Mouse (Mus musculus): ENCODE measurements around the gene Btbd9. TPM values are rescaled to one million over a fixed set of nuclear protein-coding genes. Genes with fewer than 3 reads are reported as not detected.
A peak's percentile ranks its signal among the peaks of the same experiment; 100 is the strongest.
"Not testable (repeated sequence)": the region's sequence is repeated elsewhere in the genome, so short reads cannot be mapped to it uniquely, and the experiment has no call there.

Gene Btbd9
- 41.1 and 43.7 TPM in 2 replicates for polyA plus RNA-seq (2014; fragmentation: Nextera tagmentation; extraction: Ambion mirVana)

DNA sequence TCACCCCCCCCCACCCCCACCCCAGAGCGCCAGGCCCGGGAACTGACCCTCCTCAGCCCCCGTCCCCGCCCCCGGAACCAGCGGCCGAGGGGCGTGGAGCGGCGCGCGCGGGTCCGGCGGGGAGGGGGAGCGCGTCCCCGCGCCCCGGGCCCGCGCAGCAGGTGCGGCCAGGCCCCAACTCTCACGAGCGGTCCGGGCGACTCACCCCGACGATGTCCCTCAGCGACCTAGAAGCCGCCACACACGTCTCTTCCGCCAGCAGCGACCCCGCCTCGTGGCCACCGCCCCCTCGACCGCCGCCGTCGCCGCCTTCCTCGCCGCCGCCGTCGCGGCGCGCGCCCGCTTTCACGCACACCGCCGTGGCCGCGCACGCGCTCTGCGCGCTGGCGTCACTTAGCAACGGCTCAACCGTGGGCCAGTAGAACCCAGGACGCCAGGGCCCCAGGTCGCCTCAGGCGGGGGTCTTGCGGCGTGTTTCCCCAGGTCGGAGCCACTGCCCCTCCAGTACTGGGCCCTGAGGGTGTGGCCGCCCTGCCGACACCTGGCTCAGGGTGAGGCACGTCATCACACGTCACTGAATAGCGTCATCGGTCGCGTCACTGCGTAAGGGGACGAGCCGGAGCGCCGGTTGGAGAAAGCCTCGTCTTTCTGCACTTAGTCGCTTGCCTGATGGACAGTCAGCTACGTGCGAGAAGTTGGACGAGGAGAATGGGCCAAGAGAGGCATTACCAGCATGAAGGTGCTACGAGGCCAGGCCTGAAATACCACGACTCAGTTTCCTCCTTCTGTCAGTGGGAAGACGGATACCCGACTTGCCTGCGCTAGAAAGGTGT lies at the start of gene Btbd9:
TSS of gene Btbd9 (minus strand) at position 548 of the 833 bp plus-strand sequence.
- peaks cover 7% of the 10 kb centered on the region for H3K4me1 ChIP-seq (ENCODE audit: control insufficient read depth, insufficient read depth, low read length)
- H3K36me3 ChIP-seq (ENCODE audit: control insufficient read depth, insufficient read depth, low read length), result no peaks in the 10 kb centered on the region
- WGBS, result under 1% methylated on average over 94 of the region's 94 CpGs
- peak within 1 kb of the TSS; percentile 61 for H3K27ac ChIP-seq (replicated peaks; ENCODE audit: low read depth, low read length)
- ATAC-seq (ENCODE audit: insufficient number of reproducible peaks, low FRiP score, low TSS enrichment, low read depth), result peak; percentile 90
- peak within 1 kb of the TSS; percentile 70 for H3K4me2 ChIP-seq (ENCODE audit: low read depth, severe bottlenecking)
- peak within 1 kb of the TSS; percentile 68 for H3K9ac ChIP-seq (ENCODE audit: low read length)
- no peaks in the 10 kb centered on the region for H3K9me3 ChIP-seq (ENCODE audit: control insufficient read depth, low read length)
- no peaks in the 10 kb centered on the region for H3K27me3 ChIP-seq (ENCODE audit: control insufficient read depth, insufficient read depth, low read length)
- H3K4me3 ChIP-seq (ENCODE audit: low read depth, low read length), result peak within 1 kb of the TSS; percentile 69
- peak; percentile 91 for DNase-seq (ENCODE audit: low spot score)

DNA sequence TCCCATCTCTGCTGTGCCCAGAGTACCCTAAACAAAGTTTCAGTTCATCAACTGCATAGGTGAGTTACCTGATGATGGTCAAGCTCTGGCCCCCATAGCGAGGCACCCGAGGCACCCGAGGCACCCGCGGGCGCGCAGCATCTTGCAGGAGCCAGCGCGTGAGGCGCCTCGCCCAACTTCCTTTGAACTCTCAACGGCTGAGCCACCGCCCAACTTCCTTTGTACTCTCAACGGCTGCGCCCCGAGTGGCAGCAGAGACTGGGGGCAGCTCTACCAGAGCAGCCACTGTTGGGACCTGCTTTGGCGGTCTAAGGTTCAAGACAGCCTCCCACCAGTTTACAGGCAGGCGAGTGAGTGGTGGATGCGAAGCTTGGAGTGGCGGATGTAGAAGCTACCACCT lies 47.8 kb upstream of the Btbd9 start, which contains the start of gene Dnah8:
TSS of gene Dnah8 (plus strand) at position 223 of the 400 bp plus-strand sequence.
- H3K4me1 ChIP-seq (ENCODE audit: control insufficient read depth, insufficient read depth, low read length); ATAC-seq (ENCODE audit: insufficient number of reproducible peaks, low FRiP score, low TSS enrichment, low read depth); H3K27me3 ChIP-seq (ENCODE audit: control insufficient read depth, insufficient read depth, low read length); DNase-seq (ENCODE audit: low spot score); H3K9me3 ChIP-seq (ENCODE audit: control insufficient read depth, low read length); H3K4me2 ChIP-seq (ENCODE audit: low read depth, severe bottlenecking); H3K27ac ChIP-seq (replicated peaks; ENCODE audit: low read depth, low read length); H3K36me3 ChIP-seq (ENCODE audit: control insufficient read depth, insufficient read depth, low read length); H3K9ac ChIP-seq (ENCODE audit: low read length); H3K4me3 ChIP-seq (ENCODE audit: low read depth, low read length): not testable (repeated sequence)
- WGBS, result no CpG with 5 or more reads among the region's 20 CpGs

- 87% methylated on average over 3 of the region's 3 CpGs for WGBS
- H3K4me3 ChIP-seq (ENCODE audit: low read depth, low read length), result no peak overlapping the region
- ATAC-seq (ENCODE audit: insufficient number of reproducible peaks, low FRiP score, low TSS enrichment, low read depth) (no peak), DNase-seq (ENCODE audit: low spot score) (no peak)
- no peaks in the 10 kb centered on the region for H3K36me3 ChIP-seq (ENCODE audit: control insufficient read depth, insufficient read depth, low read length)
- no peak overlapping the region for H3K4me2 ChIP-seq (ENCODE audit: low read depth, severe bottlenecking)
- no peaks in the 10 kb centered on the region for H3K9me3 ChIP-seq (ENCODE audit: control insufficient read depth, low read length)
- no peak overlapping the region for H3K9ac ChIP-seq (ENCODE audit: low read length)
- no peak overlapping the region for H3K27ac ChIP-seq (replicated peaks; ENCODE audit: low read depth, low read length)
- no peaks in the 10 kb centered on the region for H3K4me1 ChIP-seq (ENCODE audit: control insufficient read depth, insufficient read depth, low read length)
- no peaks in the 10 kb centered on the region for H3K27me3 ChIP-seq (ENCODE audit: control insufficient read depth, insufficient read depth, low read length)
These were observed 46.9 kb upstream of the Btbd9 start for GRCm38 (mm10) chr17:30623200-30623599.

- Histone ChIP-seq H3K4me2 (ENCODE audit: low read depth, severe bottlenecking) (no peak overlapping the region), H3K4me3 (ENCODE audit: low read depth, low read length) (no peak overlapping the region), H3K9ac (ENCODE audit: low read length) (no peak overlapping the region), H3K27me3 (ENCODE audit: control insufficient read depth, insufficient read depth, low read length) (no peaks in the 10 kb centered on the region), H3K4me1 (ENCODE audit: control insufficient read depth, insufficient read depth, low read length) (no peaks in the 10 kb centered on the region), H3K9me3 (ENCODE audit: control insufficient read depth, low read length) (no peaks in the 10 kb centered on the region), H3K36me3 (ENCODE audit: control insufficient read depth, insufficient read depth, low read length) (no peaks in the 10 kb centered on the region), H3K27ac (replicated peaks; ENCODE audit: low read depth, low read length) (no peak overlapping the region)
- DNase-seq (ENCODE audit: low spot score) (no peak), ATAC-seq (ENCODE audit: insufficient number of reproducible peaks, low FRiP score, low TSS enrichment, low read depth) (no peak)
- 71% methylated on average over 4 of the region's 4 CpGs for WGBS
These were observed 45.2 kb upstream of the Btbd9 start for GRCm38 (mm10) chr17:30621450-30621849.

- no peaks in the 10 kb centered on the region for H3K4me1 ChIP-seq (ENCODE audit: control insufficient read depth, insufficient read depth, low read length)
- H3K9me3 ChIP-seq (ENCODE audit: control insufficient read depth, low read length), result no peaks in the 10 kb centered on the region
- no peak for DNase-seq (ENCODE audit: low spot score)
- no peak overlapping the region for H3K4me2 ChIP-seq (ENCODE audit: low read depth, severe bottlenecking)
- no peaks in the 10 kb centered on the region for H3K27me3 ChIP-seq (ENCODE audit: control insufficient read depth, insufficient read depth, low read length)
- H3K9ac ChIP-seq (ENCODE audit: low read length), result no peak overlapping the region
- no peak for ATAC-seq (ENCODE audit: insufficient number of reproducible peaks, low FRiP score, low TSS enrichment, low read depth)
- no peaks in the 10 kb centered on the region for H3K36me3 ChIP-seq (ENCODE audit: control insufficient read depth, insufficient read depth, low read length)
- no peak overlapping the region for H3K4me3 ChIP-seq (ENCODE audit: low read depth, low read length)
- H3K27ac ChIP-seq (replicated peaks; ENCODE audit: low read depth, low read length), result no peak overlapping the region
- WGBS, result 17% methylated on average over 2 of the region's 2 CpGs
These were observed 44.3 kb upstream of the Btbd9 start for GRCm38 (mm10) chr17:30620548-30620947.

GRCm38 (mm10) chr17:30619153-30619552 lies 42.9 kb upstream of the Btbd9 start:
- no peak for DNase-seq (ENCODE audit: low spot score)
- H3K36me3 ChIP-seq (ENCODE audit: control insufficient read depth, insufficient read depth, low read length), result no peaks in the 10 kb centered on the region

GRCm38 (mm10) chr17:30618136-30618891 lies 42.0 kb upstream of the Btbd9 start:
- H3K4me2 ChIP-seq (ENCODE audit: low read depth, severe bottlenecking), result no peak overlapping the region

More at GRCm38 (mm10) chr17:30619153-30619552, 42.9 kb upstream of the Btbd9 start:
- Histone ChIP-seq H3K27ac (replicated peaks; ENCODE audit: low read depth, low read length) (no peak overlapping the region), H3K4me2 (ENCODE audit: low read depth, severe bottlenecking) (no peak overlapping the region), H3K4me3 (ENCODE audit: low read depth, low read length) (no peak overlapping the region), H3K9ac (ENCODE audit: low read length) (no peak overlapping the region), H3K4me1 (ENCODE audit: control insufficient read depth, insufficient read depth, low read length) (no peaks in the 10 kb centered on the region), H3K9me3 (ENCODE audit: control insufficient read depth, low read length) (no peaks in the 10 kb centered on the region), H3K27me3 (ENCODE audit: control insufficient read depth, insufficient read depth, low read length) (no peaks in the 10 kb centered on the region)
- ATAC-seq (ENCODE audit: insufficient number of reproducible peaks, low FRiP score, low TSS enrichment, low read depth), result no peak
- WGBS, result 44% methylated on average over 2 of the region's 2 CpGs

DNA sequence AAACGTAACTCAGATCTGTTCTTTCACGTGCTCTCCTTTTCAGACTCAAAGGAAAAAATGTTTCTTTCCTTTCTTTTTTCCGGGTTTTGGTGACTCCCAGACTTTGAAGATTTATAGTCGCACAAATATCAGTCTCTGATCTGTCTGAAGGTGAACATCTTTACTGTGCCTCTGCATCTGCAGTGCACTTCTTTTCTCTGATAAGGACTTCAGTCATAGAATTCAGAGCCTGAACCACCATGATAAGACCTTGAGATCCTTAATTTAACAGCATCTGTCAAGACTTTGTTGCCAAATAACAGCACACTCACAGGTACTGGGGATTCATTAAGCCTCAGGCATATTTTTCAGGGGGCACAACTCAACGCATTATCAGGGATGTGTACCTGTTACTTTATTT lies 39.9 kb upstream of the Btbd9 start:
- H3K36me3 ChIP-seq (ENCODE audit: control insufficient read depth, insufficient read depth, low read length), result no peaks in the 10 kb centered on the region
- H3K4me2 ChIP-seq (ENCODE audit: low read depth, severe bottlenecking), result no peak overlapping the region
- H3K4me1 ChIP-seq (ENCODE audit: control insufficient read depth, insufficient read depth, low read length), result no peaks in the 10 kb centered on the region
- DNase-seq (ENCODE audit: low spot score) (no peak), ATAC-seq (ENCODE audit: insufficient number of reproducible peaks, low FRiP score, low TSS enrichment, low read depth) (no peak)
- no peak overlapping the region for H3K4me3 ChIP-seq (ENCODE audit: low read depth, low read length)
- no peaks in the 10 kb centered on the region for H3K9me3 ChIP-seq (ENCODE audit: control insufficient read depth, low read length)
- no peak overlapping the region for H3K9ac ChIP-seq (ENCODE audit: low read length)
- H3K27me3 ChIP-seq (ENCODE audit: control insufficient read depth, insufficient read depth, low read length), result no peaks in the 10 kb centered on the region
- 87% methylated on average over 5 of the region's 5 CpGs for WGBS
- H3K27ac ChIP-seq (replicated peaks; ENCODE audit: low read depth, low read length), result no peak overlapping the region

More at GRCm38 (mm10) chr17:30618136-30618891, 42.0 kb upstream of the Btbd9 start:
- ATAC-seq (ENCODE audit: insufficient number of reproducible peaks, low FRiP score, low TSS enrichment, low read depth) (no peak), DNase-seq (ENCODE audit: low spot score) (no peak)
- H3K36me3 ChIP-seq (ENCODE audit: control insufficient read depth, insufficient read depth, low read length), result no peaks in the 10 kb centered on the region
- H3K4me3 ChIP-seq (ENCODE audit: low read depth, low read length), result no peak overlapping the region
- H3K4me1 ChIP-seq (ENCODE audit: control insufficient read depth, insufficient read depth, low read length), result no peaks in the 10 kb centered on the region
- H3K27me3 ChIP-seq (ENCODE audit: control insufficient read depth, insufficient read depth, low read length), result no peaks in the 10 kb centered on the region
- no peak overlapping the region for H3K27ac ChIP-seq (replicated peaks; ENCODE audit: low read depth, low read length)
- H3K9ac ChIP-seq (ENCODE audit: low read length), result no peak overlapping the region
- H3K9me3 ChIP-seq (ENCODE audit: control insufficient read depth, low read length), result no peaks in the 10 kb centered on the region
- 86% methylated on average over 3 of the region's 3 CpGs for WGBS
